Mouse (Mus musculus) bone marrow macrophage, adult 2 months (primary cell): ENCODE data around the gene Gm8212. TPM values are rescaled to one million over a fixed set of nuclear protein-coding genes. Genes with fewer than 3 reads are reported as not detected.
"Not testable (repeated sequence)": the region's sequence is repeated elsewhere in the genome, so short reads cannot be mapped to it uniquely, and the experiment has no call there.

Experiments used
- H3K27ac ChIP-seq: 2 replicates; pipeline ENCODE4 v1.5.1; 2012; ENCODE audit warnings: low read depth, low read length; ENCODE audit not compliant: insufficient read depth
- H3K4me1 ChIP-seq: 2 replicates; pipeline ENCODE4 v1.6.1; 2012; ENCODE audit warnings: low read length; ENCODE audit not compliant: control insufficient read depth, insufficient read depth
- H3K4me3 ChIP-seq: 2 replicates; pipeline ENCODE4 v1.5.1; 2012; ENCODE audit warnings: mild to moderate bottlenecking, low read length, moderate library complexity; ENCODE audit not compliant: insufficient read depth
- CTCF ChIP-seq: IDR thresholded peaks from 2 replicates; pipeline ENCODE4 v1.5.1; 2012; ENCODE audit warnings: low read depth, mild to moderate bottlenecking, low read length, moderate library complexity
- POLR2A ChIP-seq: IDR thresholded peaks from 2 replicates; pipeline ENCODE4 v1.6.1; 2012; ENCODE audit warnings: mild to moderate bottlenecking, low read depth, low read length, borderline replicate concordance
- polyA plus RNA-seq: library from polyadenylated mRNA; stranded (reverse); fragments of >200 nt; gene quantifications from 2 replicates; pipeline ENCODE4 v1.2.4, GENCODE M21; 2012; ENCODE audit not compliant: missing spikeins, insufficient read depth, insufficient read length

Gene Gm8212
- not detected in 2 replicates for polyA plus RNA-seq

- H3K4me3 ChIP-seq, H3K27ac ChIP-seq: not testable (repeated sequence)
These were observed at the start of gene Gm8212 for GRCm38 (mm10) chr14:44197361-44197760. Gene Gm8212 (plus strand): TSS chr14:44197661.

GRCm38 (mm10) chr14:44213154-44213553 lies 15.7 kb downstream of the Gm8212 start, which contains the start of gene 4930503E14Rik:
Gene 4930503E14Rik (minus strand): TSS chr14:44213254.
- H3K27ac ChIP-seq, H3K4me3 ChIP-seq, H3K4me1 ChIP-seq: not testable (repeated sequence)

More at GRCm38 (mm10) chr14:44197361-44197760, at the start of gene Gm8212:
- H3K4me1 ChIP-seq, result not testable (repeated sequence)

GRCm38 (mm10) chr14:44248039-44248438 lies 50.6 kb downstream of the Gm8212 start:
- TF ChIP-seq CTCF (no peak), POLR2A (no peak)
- H3K4me3 ChIP-seq, result no peak overlapping the region

More at GRCm38 (mm10) chr14:44248039-44248438, 50.6 kb downstream of the Gm8212 start:
- Histone ChIP-seq H3K4me1 (no peaks in the 10 kb centered on the region), H3K27ac (no peak overlapping the region)

Other genes starting within 250 kb of the Gm8212 start
- not detected in 2 replicates for gene Ang5, start 240.6 kb upstream of the Gm8212 start, polyA plus RNA-seq
- gene Ang6, start 195.4 kb upstream of the Gm8212 start, polyA plus RNA-seq, result not detected in 2 replicates
- not detected in 2 replicates for gene Ear2, start 95.0 kb upstream of the Gm8212 start, polyA plus RNA-seq
- gene Gm3327, start 73.8 kb upstream of the Gm8212 start, polyA plus RNA-seq, result not detected in 2 replicates
- gene 4930503E14Rik, start 15.6 kb downstream of the Gm8212 start, polyA plus RNA-seq, result not detected in 2 replicates
- gene Gm8220, start 87.9 kb downstream of the Gm8212 start, polyA plus RNA-seq, result not detected in 2 replicates
- gene Gm5930, start 140.9 kb downstream of the Gm8212 start, polyA plus RNA-seq, result not detected in 2 replicates
- not detected in 2 replicates for gene Gm8229, start 167.7 kb downstream of the Gm8212 start, polyA plus RNA-seq
- not detected in 2 replicates for gene Gm3371, start 213.0 kb downstream of the Gm8212 start, polyA plus RNA-seq
- not detected in 2 replicates for gene Gm8232, start 236.0 kb downstream of the Gm8212 start, polyA plus RNA-seq